Mouse (Mus musculus): ENCODE measurements around the gene Mrps34. TPM values are rescaled to one million over a fixed set of nuclear protein-coding genes. Genes with fewer than 3 reads are reported as not detected.

The Mrps34 gene
- polyA plus RNA-seq, 1 experiment from 2014 or later, result 82.8 TPM

DNA sequence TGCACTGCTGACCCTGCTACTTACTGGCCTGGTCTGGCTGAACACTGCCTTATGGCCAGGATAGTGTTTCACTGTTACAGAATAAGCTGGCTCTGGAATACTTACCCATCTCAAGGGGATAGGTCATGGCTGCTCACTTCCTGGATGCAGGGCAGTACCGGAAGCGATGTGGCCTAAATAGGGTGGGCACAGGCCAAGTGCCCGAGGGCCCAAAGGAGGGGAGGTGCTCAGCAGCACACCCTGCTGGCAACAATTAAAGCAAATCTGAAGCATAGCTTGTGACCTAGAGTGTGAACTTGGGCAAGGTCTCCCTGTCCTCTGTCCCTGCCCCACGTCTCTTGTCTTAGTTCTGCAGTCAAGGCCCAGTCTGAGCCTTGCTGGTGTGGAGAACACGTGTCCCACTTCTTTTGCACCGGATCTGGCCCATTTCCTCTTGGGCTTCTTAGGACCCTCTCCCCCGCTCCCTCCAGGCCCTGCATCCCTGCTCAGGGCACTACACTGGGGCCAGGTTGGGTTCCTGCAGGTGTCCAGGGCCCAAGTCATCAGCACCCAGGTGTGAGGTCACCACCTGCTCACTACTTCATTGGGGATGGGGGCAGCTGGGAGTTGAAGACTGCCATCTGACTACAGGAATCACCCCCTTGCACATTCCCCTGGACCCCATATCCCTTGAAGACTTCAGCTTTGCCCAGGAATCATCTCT lies 13.0 kb upstream of the Mrps34 start:
- Histone ChIP-seq H3K4me2 (ENCODE audit: low read length) (no peak overlapping the region), H3K4me1 (ENCODE audit: control insufficient read depth in 2 of 2, insufficient read depth in 2 of 2, low read length in 2 of 2) (peaks cover 5 to 9% of the 10 kb centered on the region in 2 experiments; a peak in 3 of 4 replicates), H3K27me3 (ENCODE audit: control insufficient read depth, insufficient read depth, low read length) (no peaks in the 10 kb centered on the region), H3K36me3 (ENCODE audit: control insufficient read depth, insufficient read depth, low read length) (peaks cover 22% of the 10 kb centered on the region), H3K27ac (replicated peaks in 1 of 2; ENCODE audit: control insufficient read depth in 1 of 2, insufficient read depth in 1 of 2, low read depth in 2 of 2, low read length in 2 of 2) (no peak overlapping the region), H3K9ac (ENCODE audit: low read length) (no peak overlapping the region), H3K4me3 (ENCODE audit: control insufficient read depth in 1 of 2, insufficient read depth in 1 of 2, low read depth in 1 of 2, low read length in 2 of 2) (no peak overlapping the region), H3K9me3 (ENCODE audit: control insufficient read depth, low read length) (no peaks in the 10 kb centered on the region)
- ATAC-seq (ENCODE audit: insufficient number of reproducible peaks, insufficient read depth, low FRiP score, low read depth), result no peak
- WGBS, result 52% methylated on average over 7 of the region's 7 CpGs

DNA sequence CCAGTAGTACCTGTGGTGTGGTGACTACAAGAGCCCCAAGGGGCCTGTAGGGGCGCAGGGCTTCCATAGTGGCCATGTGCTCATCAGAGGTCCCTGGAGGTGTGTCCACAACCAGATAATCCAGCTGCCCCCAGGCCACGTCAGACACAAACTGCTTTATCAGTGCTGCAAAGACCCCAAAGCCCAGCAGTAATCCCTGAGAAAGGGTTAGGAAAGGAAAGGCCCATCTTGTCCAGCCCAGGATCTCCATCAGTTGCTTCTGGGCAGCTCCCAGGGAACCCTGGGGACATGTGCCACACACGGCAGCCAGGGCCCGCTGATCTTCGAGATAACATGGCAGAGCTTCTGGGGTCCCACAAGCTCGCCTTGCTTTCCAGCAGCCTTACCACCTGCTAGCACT lies 10.5 kb upstream of the Mrps34 start:
- Histone ChIP-seq H3K4me3 (ENCODE audit: control insufficient read depth in 1 of 2, insufficient read depth in 1 of 2, low read depth in 1 of 2, low read length in 2 of 2) (no peak overlapping the region), H3K4me2 (ENCODE audit: low read length) (no peak overlapping the region), H3K27ac (replicated peaks in 1 of 2; ENCODE audit: control insufficient read depth in 1 of 2, insufficient read depth in 1 of 2, low read depth in 2 of 2, low read length in 2 of 2) (no peak overlapping the region), H3K4me1 (ENCODE audit: control insufficient read depth in 2 of 2, insufficient read depth in 2 of 2, low read length in 2 of 2) (peaks cover 11 to 19% of the 10 kb centered on the region in 2 experiments), H3K27me3 (ENCODE audit: control insufficient read depth, insufficient read depth, low read length) (no peaks in the 10 kb centered on the region), H3K36me3 (ENCODE audit: control insufficient read depth, insufficient read depth, low read length) (peaks cover 39% of the 10 kb centered on the region), H3K9ac (ENCODE audit: low read length) (no peak overlapping the region), H3K9me3 (ENCODE audit: control insufficient read depth, low read length) (no peaks in the 10 kb centered on the region)
- no peak for ATAC-seq (ENCODE audit: insufficient number of reproducible peaks, insufficient read depth, low FRiP score, low read depth)
- WGBS, result 83% methylated on average over 6 of the region's 6 CpGs

GRCm38 (mm10) chr17:24885356-24886133 lies 9.4 kb upstream of the Mrps34 start:
- Histone ChIP-seq H3K27me3 (ENCODE audit: control insufficient read depth, insufficient read depth, low read length) (no peaks in the 10 kb centered on the region), H3K4me3 (ENCODE audit: control insufficient read depth in 1 of 2, insufficient read depth in 1 of 2, low read depth in 1 of 2, low read length in 2 of 2) (peak overlapping the region; percentile 67 to 86), H3K4me1 (ENCODE audit: control insufficient read depth in 2 of 2, insufficient read depth in 2 of 2, low read length in 2 of 2) (peaks cover 11 to 19% of the 10 kb centered on the region in 2 experiments), H3K27ac (replicated peaks in 1 of 2; ENCODE audit: control insufficient read depth in 1 of 2, insufficient read depth in 1 of 2, low read depth in 2 of 2, low read length in 2 of 2) (no peak overlapping the region), H3K9me3 (ENCODE audit: control insufficient read depth, low read length) (no peaks in the 10 kb centered on the region), H3K4me2 (ENCODE audit: low read length) (peak overlapping the region; percentile 90), H3K9ac (ENCODE audit: low read length) (peak overlapping the region; percentile 70), H3K36me3 (ENCODE audit: control insufficient read depth, insufficient read depth, low read length) (peaks cover 50% of the 10 kb centered on the region)
- WGBS, result 23% methylated on average over 22 of the region's 22 CpGs
- no peak for ATAC-seq (ENCODE audit: insufficient number of reproducible peaks, insufficient read depth, low FRiP score, low read depth)

GRCm38 (mm10) chr17:24886134-24886931 lies 8.6 kb upstream of the Mrps34 start, which contains the start of the genes Nubp2 and Spsb3:
Nubp2 (minus strand) TSS chr17:24886349.
Spsb3 (plus strand) TSS chr17:24886643.
- Histone ChIP-seq H3K27ac (replicated peaks in 1 of 2; ENCODE audit: control insufficient read depth in 1 of 2, insufficient read depth in 1 of 2, low read depth in 2 of 2, low read length in 2 of 2) (peak within 1 kb of the TSS; percentile 43 to 78; a peak in 3 of 4 replicates), H3K36me3 (ENCODE audit: control insufficient read depth, insufficient read depth, low read length) (peaks cover 58% of the 10 kb centered on the region), H3K27me3 (ENCODE audit: control insufficient read depth, insufficient read depth, low read length) (no peaks in the 10 kb centered on the region), H3K9me3 (ENCODE audit: control insufficient read depth, low read length) (no peaks in the 10 kb centered on the region), H3K9ac (ENCODE audit: low read length) (peak within 1 kb of the TSS; percentile 92), H3K4me3 (ENCODE audit: control insufficient read depth in 1 of 2, insufficient read depth in 1 of 2, low read depth in 1 of 2, low read length in 2 of 2) (peak within 1 kb of the TSS; percentile 86), H3K4me1 (ENCODE audit: control insufficient read depth in 2 of 2, insufficient read depth in 2 of 2, low read length in 2 of 2) (peaks cover 11 to 19% of the 10 kb centered on the region in 2 experiments), H3K4me2 (ENCODE audit: low read length) (peak within 1 kb of the TSS; percentile 90)
- peak; percentile 94 for ATAC-seq (ENCODE audit: insufficient number of reproducible peaks, insufficient read depth, low FRiP score, low read depth)
- WGBS, result under 1% methylated on average over 69 of the region's 69 CpGs

- peak overlapping the region; percentile 92 for H3K9ac ChIP-seq (ENCODE audit: low read length)
- WGBS, result under 1% methylated on average over 18 of the region's 18 CpGs
These were observed 8.0 kb upstream of the Mrps34 start for GRCm38 (mm10) chr17:24886932-24887271.

DNA sequence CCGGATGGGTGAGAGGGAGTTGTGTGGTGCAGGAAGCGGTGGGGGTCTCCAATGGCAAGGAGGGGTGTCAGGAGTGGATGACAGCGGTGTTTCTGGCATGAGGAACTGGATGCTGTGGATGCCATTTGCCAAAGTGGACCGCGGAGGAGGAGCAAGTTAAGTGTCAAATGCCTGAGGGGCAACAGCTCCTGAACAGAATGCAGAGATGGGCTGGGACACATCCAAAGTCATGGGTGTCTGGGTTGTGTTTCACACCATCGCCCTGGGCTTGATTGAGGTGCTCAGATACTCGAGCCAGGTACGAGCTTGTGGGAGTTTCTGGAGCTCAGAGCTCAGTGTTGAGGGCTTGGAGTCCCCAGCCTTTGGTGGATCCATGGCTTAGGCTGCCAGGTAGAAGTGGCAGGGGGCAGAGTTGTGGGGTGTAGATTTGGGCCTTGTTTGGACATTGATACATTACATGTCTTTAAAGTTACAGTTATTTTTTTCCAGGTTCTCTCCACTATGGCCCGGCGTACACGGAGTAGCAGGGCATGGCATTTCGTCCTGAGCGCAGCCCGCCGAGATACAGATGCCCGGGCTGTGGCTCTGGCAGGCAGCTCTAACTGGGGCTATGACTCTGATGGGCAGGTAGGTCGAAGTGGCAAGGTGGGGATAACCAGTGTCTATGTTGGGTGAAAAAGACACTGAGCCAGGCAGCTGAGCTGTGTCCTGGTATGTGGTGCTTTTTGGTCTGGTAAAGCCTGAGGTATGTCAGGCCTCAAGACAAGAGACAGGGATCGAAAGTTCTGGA lies 7.4 kb upstream of the Mrps34 start:
- ATAC-seq (ENCODE audit: insufficient number of reproducible peaks, insufficient read depth, low FRiP score, low read depth), result no peak
- no peaks in the 10 kb centered on the region for H3K9me3 ChIP-seq (ENCODE audit: control insufficient read depth, low read length)
- H3K4me1 ChIP-seq (ENCODE audit: control insufficient read depth in 2 of 2, insufficient read depth in 2 of 2, low read length in 2 of 2), result peaks cover 11 to 19% of the 10 kb centered on the region in 2 experiments
- peaks cover 68% of the 10 kb centered on the region for H3K36me3 ChIP-seq (ENCODE audit: control insufficient read depth, insufficient read depth, low read length)
- H3K27me3 ChIP-seq (ENCODE audit: control insufficient read depth, insufficient read depth, low read length), result no peaks in the 10 kb centered on the region
- peak overlapping the region; percentile 72 to 86 for H3K4me3 ChIP-seq (ENCODE audit: control insufficient read depth in 1 of 2, insufficient read depth in 1 of 2, low read depth in 1 of 2, low read length in 2 of 2)
- 55% methylated on average over 18 of the region's 18 CpGs for WGBS
- H3K27ac ChIP-seq (replicated peaks in 1 of 2; ENCODE audit: control insufficient read depth in 1 of 2, insufficient read depth in 1 of 2, low read depth in 2 of 2, low read length in 2 of 2), result peak overlapping the region in 1 of 2 experiments; percentile 78; a peak in 2 of 4 replicates
- H3K4me2 ChIP-seq (ENCODE audit: low read length), result peak overlapping the region; percentile 82
- H3K9ac ChIP-seq (ENCODE audit: low read length), result peak overlapping the region; percentile 92

More at GRCm38 (mm10) chr17:24886932-24887271, 8.0 kb upstream of the Mrps34 start:
- Histone ChIP-seq H3K9me3 (ENCODE audit: control insufficient read depth, low read length) (no peaks in the 10 kb centered on the region), H3K4me2 (ENCODE audit: low read length) (peak overlapping the region; percentile 82), H3K27ac (replicated peaks in 1 of 2; ENCODE audit: control insufficient read depth in 1 of 2, insufficient read depth in 1 of 2, low read depth in 2 of 2, low read length in 2 of 2) (peak overlapping the region; percentile 43 to 78; a peak in 3 of 4 replicates), H3K4me3 (ENCODE audit: control insufficient read depth in 1 of 2, insufficient read depth in 1 of 2, low read depth in 1 of 2, low read length in 2 of 2) (peak overlapping the region; percentile 72 to 86), H3K4me1 (ENCODE audit: control insufficient read depth in 2 of 2, insufficient read depth in 2 of 2, low read length in 2 of 2) (peaks cover 11 to 19% of the 10 kb centered on the region in 2 experiments), H3K27me3 (ENCODE audit: control insufficient read depth, insufficient read depth, low read length) (no peaks in the 10 kb centered on the region), H3K36me3 (ENCODE audit: control insufficient read depth, insufficient read depth, low read length) (peaks cover 64% of the 10 kb centered on the region)
- no peak for ATAC-seq (ENCODE audit: insufficient number of reproducible peaks, insufficient read depth, low FRiP score, low read depth)

All from heart, embryonic 14.5 days (tissue).